Mouse (Mus musculus): ENCODE measurements around the gene Spin4.

Gene Spin4

DNA sequence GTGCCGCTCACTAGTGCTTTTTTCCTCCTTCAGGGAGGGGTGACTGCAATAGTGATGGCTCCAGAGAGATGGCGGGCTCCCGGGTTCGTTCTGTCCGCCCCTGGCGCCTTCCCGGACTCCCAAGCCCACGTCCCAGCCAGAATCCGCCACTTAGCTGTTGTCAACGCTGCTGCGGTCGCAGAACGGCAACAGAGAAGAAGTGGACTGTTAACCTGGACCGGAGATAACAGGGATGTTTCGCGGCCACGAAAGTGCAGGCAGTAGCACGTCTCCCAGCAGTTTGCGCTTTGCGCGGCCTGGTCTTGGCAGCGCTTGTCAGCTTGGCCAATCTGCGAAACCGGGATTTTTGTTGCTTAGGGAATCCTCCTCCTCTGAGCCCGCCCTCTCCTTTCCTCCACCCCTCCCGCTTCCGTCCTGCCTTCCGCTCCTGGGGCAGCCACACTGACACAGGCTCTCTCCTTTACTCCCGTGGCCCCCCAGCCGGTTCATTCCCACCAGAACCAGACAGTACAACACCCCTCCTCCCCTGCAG, at the start of gene Spin4:
TSS of gene Spin4 (minus strand) at position 322 of the 532 bp plus-strand sequence.
- DNase-seq (ENCODE audit: low spot score): peak; percentile 15

GRCm38 (mm10) chrX:95027907-95028306, 1.4 kb upstream of the Spin4 start:
- DNase-seq (ENCODE audit: low spot score): no peak

DNA sequence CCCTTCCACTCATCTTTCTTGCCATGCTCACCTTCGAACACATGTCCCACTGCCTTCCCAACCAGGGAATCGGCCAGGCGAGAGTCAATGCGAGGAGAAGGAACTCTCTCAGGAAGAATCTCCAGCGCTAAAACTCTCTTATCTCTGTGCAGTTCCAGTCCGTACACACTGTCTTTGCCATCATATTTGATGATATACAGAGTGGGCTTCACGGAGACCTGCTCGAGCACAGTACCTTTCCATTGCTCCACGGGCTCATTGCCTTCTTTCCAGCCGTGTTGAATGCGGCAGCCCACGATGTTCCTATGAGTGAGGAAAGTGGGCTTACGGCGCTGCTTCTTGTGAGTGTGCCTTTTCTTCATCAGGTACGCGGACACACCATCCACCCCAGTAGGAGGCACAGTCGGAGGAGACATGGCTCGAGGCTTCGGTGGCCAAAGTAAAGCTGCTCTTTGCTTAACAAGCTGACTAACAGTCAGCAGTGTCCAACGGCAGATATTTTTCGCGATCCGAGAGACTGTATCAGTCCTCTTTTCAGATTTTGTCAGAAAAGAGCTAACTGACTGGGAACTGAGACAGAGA, 612 bp downstream of the Spin4 start:
- no peak for DNase-seq (ENCODE audit: low spot score)

- no peak for DNase-seq (ENCODE audit: low spot score)
Measured at GRCm38 (mm10) chrX:95012033-95012432, 14.4 kb downstream of the Spin4 start.

DNA sequence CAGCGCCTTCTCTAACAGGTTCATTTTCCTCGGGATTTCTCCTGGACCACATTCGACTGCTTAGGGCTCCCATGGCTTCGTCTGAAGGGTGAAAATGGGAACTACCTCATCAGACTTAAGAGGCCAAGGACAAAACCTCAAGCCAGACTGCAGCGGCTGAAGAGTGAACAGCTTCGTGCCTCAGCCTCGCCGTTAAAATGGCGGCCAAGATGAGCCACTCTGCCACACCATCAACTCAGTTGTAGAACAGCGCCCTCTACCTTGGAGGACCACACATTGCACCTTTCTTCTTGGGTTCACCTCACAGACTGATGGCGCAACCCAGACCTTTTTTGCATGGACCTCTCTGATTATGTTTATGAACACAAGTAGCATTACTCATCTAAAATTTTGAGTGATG, 27.6 kb downstream of the Spin4 start:
- no peak for DNase-seq (ENCODE audit: low spot score)

- DNase-seq (ENCODE audit: low spot score): no peak
Measured at GRCm38 (mm10) chrX:94994113-94994512, 32.4 kb downstream of the Spin4 start.

GRCm38 (mm10) chrX:94990903-94991302, 35.6 kb downstream of the Spin4 start:
- no peak for DNase-seq (ENCODE audit: low spot score)

GRCm38 (mm10) chrX:94990080-94990825, 36.2 kb downstream of the Spin4 start:
- DNase-seq (ENCODE audit: low spot score): no peak

All from urinary bladder, postnatal 10 days (tissue).